Comparison of ENCODE assay signal across 12 mouse cellular contexts in genomic region chr19:7295959-7296358, GRCm38 (mm10). TPM values are rescaled to one million over a fixed set of nuclear protein-coding genes. Genes with fewer than 3 reads are reported as not detected.
DNase-seq lines count a peak whose midpoint lies in the region; ATAC-seq and TF ChIP-seq lines count a peak whose summit lies in the region.
"Had no signal": no experiment of that assay in that cellular context is flagged by ENCODE, and none has a peak within 500 bp of the region (broad histone marks: within the 10 kb centered on the region; RNA-seq: fewer than 3 reads in every experiment).

No protein-coding gene starts in this region.

- TF ChIP-seq EP300 in liver, postnatal 0 days (IDR thresholded peaks at IDR 0.05; ENCODE audit: low read depth), result no peak

- peak overlapping the region; percentile 85 for H3K4me2 ChIP-seq in liver, embryonic 11.5 days
- peak overlapping the region; percentile 38; the same call in 1 of the 2 replicates for H3K4me2 ChIP-seq in intestine, embryonic 14.5 days (ENCODE audit: low read length)
- H3K4me2 ChIP-seq in liver, postnatal 0 days (ENCODE audit: low read depth, low read length), result peak overlapping the region; percentile 79
- no peak overlapping the region for H3K4me2 ChIP-seq in forebrain, embryonic 11.5 days (ENCODE audit: low read depth, low read length, severe bottlenecking)

- peak overlapping the region; percentile 87 for H3K27ac ChIP-seq in liver, embryonic 11.5 days (ENCODE audit: low read depth, low read length)
- H3K27ac ChIP-seq in intestine, embryonic 14.5 days (ENCODE audit: low read depth), result peak overlapping the region; percentile 83
- H3K27ac ChIP-seq in liver, postnatal 0 days (ENCODE audit: low read depth), result peak overlapping the region; percentile 93
- H3K27ac ChIP-seq in forebrain, embryonic 11.5 days (ENCODE audit: low read depth, low read length), result no peak overlapping the region

- DNase-seq in liver, embryonic 11.5 days (ENCODE audit: low spot score), result no peak
- DNase-seq in liver, result no peak
- no peak for DNase-seq in intestine, embryonic 14.5 days (ENCODE audit: low spot score)
- no peak for DNase-seq in liver, postnatal 0 days
- no peak for DNase-seq in adrenal gland, adult 8-10 months
- no peak for DNase-seq in forebrain, embryonic 11.5 days (ENCODE audit: low spot score)
- DNase-seq: adrenal gland, adult 2 months; cerebellum, adult 11-12 months; gastrocnemius, postnatal 25 days had no signal

- H3K4me3 ChIP-seq in erythroblast, embryonic 14.5 days (replicated peaks), result peak overlapping the region; percentile 65
- H3K4me3 ChIP-seq in liver, embryonic 11.5 days (ENCODE audit: low read depth, low read length), result peak overlapping the region; percentile 50; the same call in 1 of the 2 replicates
- no peak overlapping the region for H3K4me3 ChIP-seq in intestine, embryonic 14.5 days (ENCODE audit: low read depth, low read length)
- H3K4me3 ChIP-seq in liver, postnatal 0 days (ENCODE audit: low read depth, low read length), result no peak overlapping the region
- H3K4me3 ChIP-seq in forebrain, embryonic 11.5 days (ENCODE audit: low read depth, low read length), result no peak overlapping the region

- TF ChIP-seq CTCF in liver, postnatal 0 days (IDR thresholded peaks at IDR 0.05; ENCODE audit: low read depth), result no peak

- H3K4me1 ChIP-seq in erythroblast, embryonic 14.5 days (ENCODE audit: control insufficient read depth), result peaks cover 62% of the 10 kb centered on the region
- peaks cover 50% of the 10 kb centered on the region for H3K4me1 ChIP-seq in liver, embryonic 11.5 days (replicated peaks; ENCODE audit: control insufficient read depth, insufficient read depth, low read length)
- H3K4me1 ChIP-seq in intestine, embryonic 14.5 days (replicated peaks; ENCODE audit: control insufficient read depth, insufficient read depth, low read length), result peaks cover 39% of the 10 kb centered on the region
- H3K4me1 ChIP-seq in liver, postnatal 0 days (ENCODE audit: insufficient read depth), result peaks cover 42% of the 10 kb centered on the region
- 0 out of 2 replicates have a peak, but pooled peaks cover 4% of the 10 kb centered on the region for H3K4me1 ChIP-seq in forebrain, embryonic 11.5 days (replicated peaks; ENCODE audit: control insufficient read depth, insufficient read depth, low read length)

- 73% methylated on average over 4 of the region's 4 CpGs for WGBS in liver, embryonic 11.5 days
- 79% methylated on average over 4 of the region's 4 CpGs for WGBS in intestine, embryonic 14.5 days
- WGBS in liver, postnatal 0 days (ENCODE audit: insufficient replicate concordance), result 71% methylated on average over 4 of the region's 4 CpGs
- WGBS in forebrain, embryonic 11.5 days, result 89% methylated on average over 4 of the region's 4 CpGs

- H3K36me3 ChIP-seq in erythroblast, embryonic 14.5 days (ENCODE audit: control insufficient read depth), result peaks cover 46% of the 10 kb centered on the region
- no peaks in the 10 kb centered on the region for H3K36me3 ChIP-seq in liver, embryonic 11.5 days (ENCODE audit: control insufficient read depth, insufficient read depth, low read length)
- H3K36me3 ChIP-seq in intestine, embryonic 14.5 days (ENCODE audit: control insufficient read depth, insufficient read depth, low read length), result 0 out of 2 replicates have a peak, but pooled peaks cover 2% of the 10 kb centered on the region
- H3K36me3 ChIP-seq in liver, postnatal 0 days (replicated peaks; ENCODE audit: insufficient read depth, low read length), result no peaks in the 10 kb centered on the region
- no peaks in the 10 kb centered on the region for H3K36me3 ChIP-seq in forebrain, embryonic 11.5 days (ENCODE audit: control insufficient read depth, insufficient read depth, low read length)

- no peaks in the 10 kb centered on the region for H3K27me3 ChIP-seq in erythroblast, embryonic 14.5 days (ENCODE audit: control insufficient read depth)
- H3K27me3 ChIP-seq in liver, embryonic 11.5 days (replicated peaks; ENCODE audit: control insufficient read depth, insufficient read depth, low read length), result no peaks in the 10 kb centered on the region
- H3K27me3 ChIP-seq in intestine, embryonic 14.5 days (replicated peaks; ENCODE audit: control insufficient read depth, insufficient read depth, low read length), result no peaks in the 10 kb centered on the region
- no peaks in the 10 kb centered on the region for H3K27me3 ChIP-seq in liver, postnatal 0 days (ENCODE audit: insufficient read depth, low read length)
- H3K27me3 ChIP-seq in forebrain, embryonic 11.5 days (ENCODE audit: control insufficient read depth, insufficient read depth, low read length), result no peaks in the 10 kb centered on the region

- H3K9ac ChIP-seq in liver, embryonic 11.5 days (ENCODE audit: low read depth, low read length), result 0 out of 2 replicates have a peak overlapping the region, but pooled peaks have one; percentile 18
- H3K9ac ChIP-seq in intestine, embryonic 14.5 days (ENCODE audit: low read length), result no peak overlapping the region
- H3K9ac ChIP-seq in liver, postnatal 0 days (replicated peaks), result peak overlapping the region; percentile 78
- no peak overlapping the region for H3K9ac ChIP-seq in forebrain, embryonic 11.5 days (ENCODE audit: low read length)

- no peak for ATAC-seq in erythroblast, adult 5-6 weeks (replicated peaks; ENCODE audit: low FRiP score, poor library complexity, severe bottlenecking)
- no peak for ATAC-seq in liver, embryonic 11.5 days (replicated peaks; ENCODE audit: low FRiP score)
- ATAC-seq in intestine, embryonic 14.5 days (replicated peaks; ENCODE audit: low FRiP score, low TSS enrichment, low read depth), result no peak
- no peak for ATAC-seq in liver, postnatal 0 days
- ATAC-seq in forebrain, embryonic 11.5 days (replicated peaks; ENCODE audit: low FRiP score), result no peak
- ATAC-seq: forebrain, embryonic 14.5 days had no signal

- no peaks in the 10 kb centered on the region for H3K9me3 ChIP-seq in erythroblast, embryonic 14.5 days (ENCODE audit: control insufficient read depth, low read length)
- H3K9me3 ChIP-seq in liver, embryonic 11.5 days (ENCODE audit: control insufficient read depth, low read length), result no peaks in the 10 kb centered on the region
- no peaks in the 10 kb centered on the region for H3K9me3 ChIP-seq in intestine, embryonic 14.5 days (ENCODE audit: control insufficient read depth, low read length)
- H3K9me3 ChIP-seq in liver, postnatal 0 days (ENCODE audit: low read length), result no peaks in the 10 kb centered on the region
- H3K9me3 ChIP-seq in forebrain, embryonic 11.5 days (ENCODE audit: control insufficient read depth, low read length), result no peaks in the 10 kb centered on the region

RNA-seq across cellular contexts. Expression of gene Rcor2, which starts 28.8 kb away (rescaled TPM):
- 0.14 and 0.20 TPM in 2 replicates for polyA plus RNA-seq in erythroblast, embryonic 14.5 days (2012)
- total RNA-seq in erythroblast, adult 5-6 weeks (2015; ENCODE audit: low replicate concordance), result not detected in 2 replicates
- 0.17 TPM in 1 of 2 replicates, not detected in the other for total RNA-seq in erythroblast, adult 5-6 weeks (2017; ENCODE audit: low replicate concordance)
- polyA plus RNA-seq in liver, embryonic 11.5 days (2014; fragmentation: Nextera tagmentation; extraction: Ambion mirVana), result 7.5 and 8.7 TPM in 2 replicates
- 8.9 and 11.1 TPM in 2 replicates for polyA plus RNA-seq in intestine, embryonic 14.5 days (2014; fragmentation: Nextera tagmentation; extraction: Ambion mirVana)
- 0.62 and 0.67 TPM in 2 replicates for polyA plus RNA-seq in liver, postnatal 0 days (2015; fragmentation: Nextera tagmentation; extraction: Ambion mirVana)
- 1 to 10 TPM; 3.8 to 7.5 (median 5.3) TPM for total RNA-seq in adrenal gland, adult 8-10 months (2022)
- 62.8 and 72.4 TPM in 2 replicates for polyA plus RNA-seq in forebrain, embryonic 11.5 days (2014; fragmentation: Nextera tagmentation; extraction: Ambion mirVana)

RNA-seq across cellular contexts. Expression of gene Mark2, which starts 45.7 kb away (rescaled TPM):
- polyA plus RNA-seq in erythroblast, embryonic 14.5 days (2012), result 17.9 and 19.4 TPM in 2 replicates
- 39.9 and 57.1 TPM in 2 replicates for total RNA-seq in erythroblast, adult 5-6 weeks (2015; ENCODE audit: low replicate concordance)
- 19.4 and 48.1 TPM in 2 replicates for total RNA-seq in erythroblast, adult 5-6 weeks (2017; ENCODE audit: low replicate concordance)
- polyA plus RNA-seq in liver, embryonic 11.5 days (2014; fragmentation: Nextera tagmentation; extraction: Ambion mirVana), result 45.3 and 50.3 TPM in 2 replicates
- 48.7 and 54.0 TPM in 2 replicates for polyA plus RNA-seq in intestine, embryonic 14.5 days (2014; fragmentation: Nextera tagmentation; extraction: Ambion mirVana)
- 11.9 and 12.5 TPM in 2 replicates for polyA plus RNA-seq in liver, postnatal 0 days (2015; fragmentation: Nextera tagmentation; extraction: Ambion mirVana)
- total RNA-seq in adrenal gland, adult 8-10 months (2022), result 10 to 100 TPM; 66.7 to 95.6 (median 79.8) TPM
- polyA plus RNA-seq in forebrain, embryonic 11.5 days (2014; fragmentation: Nextera tagmentation; extraction: Ambion mirVana), result 61.2 and 62.0 TPM in 2 replicates

RNA-seq across cellular contexts. Expression of gene Naa40, which starts 55.0 kb away (rescaled TPM):
- 1.7 and 1.8 TPM in 2 replicates for polyA plus RNA-seq in erythroblast, embryonic 14.5 days (2012)
- total RNA-seq in erythroblast, adult 5-6 weeks (2015; ENCODE audit: low replicate concordance), result 12.5 and 20.1 TPM in 2 replicates
- total RNA-seq in erythroblast, adult 5-6 weeks (2017; ENCODE audit: low replicate concordance), result 14.5 and 15.1 TPM in 2 replicates
- 70.7 and 76.0 TPM in 2 replicates for polyA plus RNA-seq in liver, embryonic 11.5 days (2014; fragmentation: Nextera tagmentation; extraction: Ambion mirVana)
- 67.4 and 73.0 TPM in 2 replicates for polyA plus RNA-seq in intestine, embryonic 14.5 days (2014; fragmentation: Nextera tagmentation; extraction: Ambion mirVana)
- 14.7 and 16.5 TPM in 2 replicates for polyA plus RNA-seq in liver, postnatal 0 days (2015; fragmentation: Nextera tagmentation; extraction: Ambion mirVana)
- 10 to 100 TPM; 20.9 to 27.4 (median 24.4) TPM for total RNA-seq in adrenal gland, adult 8-10 months (2022)
- polyA plus RNA-seq in forebrain, embryonic 11.5 days (2014; fragmentation: Nextera tagmentation; extraction: Ambion mirVana), result 106 and 107 TPM in 2 replicates

Comparison
In these comparisons a context has a peak if more than half of its experiments do, and no peak if none do; other contexts are left out.
1. H3K4me3 ChIP-seq: peak in erythroblast, embryonic 14.5 days (single experiment) and liver, embryonic 11.5 days (single experiment); none in intestine, embryonic 14.5 days (single experiment), liver, postnatal 0 days (single experiment) and forebrain, embryonic 11.5 days (single experiment).
2. H3K9ac ChIP-seq: peak in liver, embryonic 11.5 days (single experiment) and liver, postnatal 0 days (single experiment); none in intestine, embryonic 14.5 days (single experiment) and forebrain, embryonic 11.5 days (single experiment).